9 mouse cellular contexts compared by ENCODE assay signal in the genomic region with DNA sequence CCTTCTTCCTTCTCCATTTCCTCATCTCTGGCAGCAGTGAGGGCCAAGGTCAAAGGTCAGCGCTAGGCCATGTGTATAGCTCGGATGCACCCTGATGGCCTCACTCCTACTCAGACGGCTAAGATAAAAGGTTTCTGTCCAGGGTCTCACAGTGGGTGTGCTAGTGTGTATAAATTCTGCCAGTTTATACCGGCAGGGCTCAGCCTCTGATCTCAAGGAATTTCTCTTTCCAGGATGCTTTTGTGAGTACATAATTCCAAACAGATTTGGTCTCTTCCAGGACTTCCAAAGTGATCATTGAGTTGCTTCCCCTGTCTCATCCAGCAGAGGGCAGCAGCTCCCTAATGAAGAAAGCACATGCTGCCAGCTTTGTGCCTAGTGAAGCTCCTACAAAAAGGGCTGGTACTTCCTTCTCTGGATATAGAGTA. TPM values are rescaled to one million over a fixed set of nuclear protein-coding genes. Genes with fewer than 3 reads are reported as not detected.
A peak's percentile ranks its signal among the peaks of the same experiment; 100 is the strongest.
DNase-seq lines count a peak whose midpoint lies in the region; ATAC-seq and TF ChIP-seq lines count a peak whose summit lies in the region.
"Had no signal": no experiment of that assay in that cellular context is flagged by ENCODE, and none has a peak within 500 bp of the region (broad histone marks: within the 10 kb centered on the region; RNA-seq: fewer than 3 reads in every experiment).

No protein-coding gene starts in this region.

- H3K4me1 ChIP-seq in G1E (ENCODE audit: insufficient read depth, low read depth, low read length): peaks cover 24% of the 10 kb centered on the region
- peaks cover 27% of the 10 kb centered on the region for H3K4me1 ChIP-seq in forebrain, embryonic 10.5 days
- peaks cover 17% of the 10 kb centered on the region for H3K4me1 ChIP-seq in lung, embryonic 15.5 days

- H3K27me3 ChIP-seq in G1E (ENCODE audit: insufficient read depth, low read length): no peaks in the 10 kb centered on the region
- H3K27me3 ChIP-seq in forebrain, embryonic 10.5 days (ENCODE audit: poor library complexity, severe bottlenecking): no peaks in the 10 kb centered on the region
- H3K27me3 ChIP-seq in lung, embryonic 15.5 days: no peaks in the 10 kb centered on the region

- H3K9me3 ChIP-seq in G1E (replicated peaks): no peaks in the 10 kb centered on the region
- no peaks in the 10 kb centered on the region for H3K9me3 ChIP-seq in forebrain, embryonic 10.5 days
- no peaks in the 10 kb centered on the region for H3K9me3 ChIP-seq in lung, embryonic 15.5 days

- no peak overlapping the region for H3K4me2 ChIP-seq in lung, embryonic 15.5 days

- no peak overlapping the region for H3K9ac ChIP-seq in lung, embryonic 15.5 days

- ATAC-seq in G1E (ENCODE audit: extremely low read depth, insufficient number of reproducible peaks, low FRiP score, poor library complexity, severe bottlenecking): no peak
- ATAC-seq in lung, embryonic 15.5 days (ENCODE audit: borderline replicate concordance, extremely low read depth, low FRiP score, low TSS enrichment): 0 out of 2 replicates have a peak, but pooled peaks have one; percentile 17

- H3K4me3 ChIP-seq in G1E (ENCODE audit: low read depth, low read length): no peak overlapping the region
- H3K4me3 ChIP-seq in forebrain, embryonic 10.5 days: no peak overlapping the region
- no peak overlapping the region for H3K4me3 ChIP-seq in lung, embryonic 15.5 days

- intact Hi-C loops in heart, postnatal 14 days (cut with DNase I): loop anchor here (1.0 kb wide), 1 partner anchor 84 kb away; no protein-coding TSS in a partner anchor

- WGBS in forebrain, embryonic 10.5 days: 48% methylated on average over 4 of the region's 4 CpGs
- 35% methylated on average over 4 of the region's 4 CpGs for WGBS in lung, embryonic 15.5 days

- H3K27ac ChIP-seq in forebrain, embryonic 10.5 days: 0 out of 2 replicates have a peak overlapping the region, but pooled peaks have one; percentile 25
- H3K27ac ChIP-seq in lung, embryonic 15.5 days: no peak overlapping the region
- H3K27ac ChIP-seq: macrophage had no signal

- peak; percentile 51 for TF ChIP-seq CTCF in G1E (IDR thresholded peaks at IDR 0.05; ENCODE audit: low read depth, low read length)
- peak; percentile 88 for TF ChIP-seq CTCF in brain, embryonic 14.5 days (IDR thresholded peaks at IDR 0.05; ENCODE audit: borderline replicate concordance, extremely low read depth, insufficient read depth, insufficient read length)

- no peak for TF ChIP-seq POLR2A in brain, embryonic 14.5 days (IDR thresholded peaks at IDR 0.05; ENCODE audit: borderline replicate concordance, extremely low read depth, insufficient read depth, insufficient read length, poor library complexity, severe bottlenecking)

- peaks cover 57% of the 10 kb centered on the region for H3K36me3 ChIP-seq in G1E (replicated peaks)
- peaks cover 10% of the 10 kb centered on the region for H3K36me3 ChIP-seq in forebrain, embryonic 10.5 days (replicated peaks)
- H3K36me3 ChIP-seq in lung, embryonic 15.5 days: peaks cover 11% of the 10 kb centered on the region; the same call in 1 of the 2 replicates

- DNase-seq in G1E (ENCODE audit: low spot score): peak; percentile 21
- peak; percentile 91 for DNase-seq in brain, embryonic 14.5 days (ENCODE audit: low read depth)
- peak; percentile 72 for DNase-seq in forebrain, embryonic 10.5 days (ENCODE audit: extremely low spot score, low spot score)
- DNase-seq in heart, postnatal 14 days: peak; percentile 78 to 86
- DNase-seq in layer of hippocampus, adult 18-20 months (ENCODE audit: low spot score in 2 of 2): peak; percentile 78 to 93
- peak; percentile 86 to 90 for DNase-seq in right cerebral cortex, postnatal 10 days (ENCODE audit: low spot score in 2 of 2)
- DNase-seq in urinary bladder, postnatal 4 days (ENCODE audit: low spot score in 2 of 2): peak; percentile 44 to 69

RNA-seq across cellular contexts. Expression of a gene that starts 5.3 kb away (rescaled TPM):
- 27.5 and 29.9 TPM in 2 replicates for total RNA-seq in G1E (2014; fragmentation: Nextera tagmentation)
- 35.1 and 38.4 TPM in 2 replicates for total RNA-seq in G1E (2017)
- polyA plus RNA-seq in G1E (2012): 14.9 and 17.4 TPM in 2 replicates
- 87.2 and 103 TPM in 2 replicates for polyA plus RNA-seq in brain, embryonic 14.5 days (2012; rRNA removed)
- 44.4 and 47.0 TPM in 2 replicates for polyA plus RNA-seq in forebrain, embryonic 10.5 days (2016; fragmentation: Nextera tagmentation; extraction: Ambion mirVana)
- 10 to 100 TPM; 44.8 to 46.9 TPM for total RNA-seq in heart, postnatal 14 days (2021)
- 10 to 100 TPM; 63.0 to 64.0 TPM for total RNA-seq in layer of hippocampus, adult 18-20 months (2021)
- 38.9 and 41.0 TPM in 2 replicates for polyA plus RNA-seq in lung, embryonic 15.5 days (2015; fragmentation: Nextera tagmentation; extraction: Ambion mirVana)

RNA-seq across cellular contexts. Expression of a gene that starts 5.5 kb away (rescaled TPM):
- total RNA-seq in G1E (2014; fragmentation: Nextera tagmentation) (26.6 and 28.1 TPM in 2 replicates), G1E (2017) (6.5 and 7.1 TPM in 2 replicates)
- 3.9 and 6.3 TPM in 2 replicates for polyA plus RNA-seq in G1E (2012)
- 60.8 and 85.5 TPM in 2 replicates for polyA plus RNA-seq in brain, embryonic 14.5 days (2012; rRNA removed)
- 9.8 and 11.3 TPM in 2 replicates for polyA plus RNA-seq in forebrain, embryonic 10.5 days (2016; fragmentation: Nextera tagmentation; extraction: Ambion mirVana)
- total RNA-seq in heart, postnatal 14 days (2021): 10 to 100 TPM; 21.4 to 23.9 TPM
- 10 to 100 TPM; 40.7 to 41.7 TPM for total RNA-seq in layer of hippocampus, adult 18-20 months (2021)
- 10.7 and 12.5 TPM in 2 replicates for polyA plus RNA-seq in lung, embryonic 15.5 days (2015; fragmentation: Nextera tagmentation; extraction: Ambion mirVana)

Comparison
In these comparisons a context has a peak if more than half of its experiments do, and no peak if none do; other contexts are left out.
1. DNase-seq: peak in every context shown above with its lines; median percentile 91 in brain, embryonic 14.5 days; 88 in right cerebral cortex, postnatal 10 days; 86 in layer of hippocampus, adult 18-20 months; 82 in heart, postnatal 14 days; 72 in forebrain, embryonic 10.5 days; 56 in urinary bladder, postnatal 4 days; 21 in G1E.